Mouse (Mus musculus) left cerebral cortex, adult 2 months (tissue): ENCODE measurements around the gene Rbbp6. TPM values are rescaled to one million over a fixed set of nuclear protein-coding genes. Genes with fewer than 3 reads are reported as not detected.
A peak's percentile ranks its signal among the peaks of the same experiment; 100 is the strongest.

Source experiments
- DNase-seq, 2 experiments: peaks; one replicate each; pipeline ENCODE4 v3.0.0; 2021 to 2022; ENCODE audit warnings: low spot score in 2 of 2, mixed read lengths in 1 of 2; ENCODE audit errors: extremely low spot score in 1 of 2
- H3K27ac ChIP-seq: fragments of 200-600 bp; 2 replicates; pipeline ENCODE4 v1.8.1; 2022
- H3K4me3 ChIP-seq: fragments of 200-600 bp; 2 replicates; pipeline ENCODE4 v1.8.1; 2022
- CTCF ChIP-seq: fragments of 200-600 bp; IDR thresholded peaks from 2 replicates; pipeline ENCODE4 v1.8.1; 2022; ENCODE audit warnings: antibody characterized with exemption, mild to moderate bottlenecking, moderate library complexity
- intact Hi-C: fragments of 180-260 bp; cut with DNase I; formaldehyde crosslinking; loops from one replicate; pipeline ENCODE4 v1.15.1; 2025
- total RNA-seq, 2 experiments: library from RNA; stranded (reverse); gene quantifications; 2 replicates each; pipeline ENCODE4 v1.2.3; 2021

Gene Rbbp6
- total RNA-seq, 2 experiments from 2014 or later, result 67.7 to 70.8 TPM

DNA sequence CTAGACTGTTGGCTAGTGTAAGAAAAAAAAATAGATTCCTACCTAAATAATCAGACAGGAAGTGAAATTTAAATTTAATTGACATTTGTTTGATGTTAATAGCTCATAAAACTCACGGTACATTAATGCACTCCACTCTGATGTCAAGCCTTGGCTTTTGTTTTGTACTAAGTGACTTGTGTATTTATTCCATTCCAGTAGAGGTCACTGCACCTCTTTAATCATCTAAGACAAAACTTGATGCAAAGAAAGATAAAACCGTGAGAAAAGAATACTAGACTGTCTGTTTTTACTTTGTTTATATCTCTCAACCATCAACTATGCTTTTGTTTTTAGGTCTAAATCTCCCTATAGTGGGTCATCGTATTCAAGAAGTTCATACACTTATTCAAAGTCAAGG lies 32.7 kb downstream of the Rbbp6 start:
- no peak overlapping the region for H3K4me3 ChIP-seq
- DNase-seq, result no peak
- intact Hi-C loops, result loop anchor here (5.0 kb wide), 1 partner anchor 184 kb away; no protein-coding TSS in a partner anchor
- no peak overlapping the region for H3K27ac ChIP-seq
- TF ChIP-seq CTCF, result peak; percentile 18

DNA sequence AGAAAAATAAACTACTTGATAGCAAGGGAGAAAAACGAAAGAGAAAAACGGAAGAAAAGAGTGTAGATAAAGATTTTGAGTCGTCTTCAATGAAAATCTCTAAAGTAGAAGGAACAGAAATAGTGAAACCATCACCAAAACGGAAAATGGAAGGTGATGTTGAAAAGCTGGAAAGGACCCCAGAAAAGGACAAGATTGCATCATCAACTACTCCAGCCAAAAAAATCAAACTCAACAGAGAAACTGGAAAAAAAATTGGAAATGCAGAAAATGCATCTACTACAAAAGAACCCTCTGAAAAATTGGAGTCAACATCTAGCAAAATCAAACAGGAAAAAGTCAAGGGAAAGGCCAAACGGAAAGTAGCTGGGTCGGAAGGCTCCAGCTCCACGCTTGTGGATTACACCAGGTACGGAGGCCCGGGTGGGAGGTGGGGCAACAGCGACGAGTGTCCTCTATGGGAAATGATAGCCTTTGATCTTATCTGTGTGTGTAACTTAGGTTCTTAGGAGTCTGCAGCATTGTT lies 34.4 kb downstream of the Rbbp6 start:
- no peak for DNase-seq
- Histone ChIP-seq H3K4me3 (no peak overlapping the region), H3K27ac (no peak overlapping the region)
- TF ChIP-seq CTCF, result no peak
- intact Hi-C loops, result loop anchor here (5.0 kb wide), 1 partner anchor 182 kb away; no protein-coding TSS in a partner anchor

DNA sequence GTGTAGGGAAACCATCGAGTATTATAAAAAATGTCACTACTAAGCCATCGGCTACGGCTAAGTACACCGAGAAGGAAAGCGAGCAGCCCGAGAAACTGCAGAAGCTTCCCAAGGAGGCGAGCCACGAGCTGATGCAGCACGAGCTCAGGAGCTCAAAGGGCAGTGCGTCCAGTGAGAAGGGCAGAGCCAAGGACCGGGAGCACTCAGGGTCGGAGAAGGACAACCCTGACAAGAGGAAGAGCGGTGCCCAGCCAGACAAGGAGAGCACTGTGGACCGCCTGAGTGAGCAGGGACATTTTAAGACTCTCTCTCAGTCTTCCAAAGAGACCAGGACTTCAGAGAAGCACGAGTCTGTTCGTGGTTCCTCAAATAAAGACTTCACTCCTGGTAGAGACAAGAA lies 35.3 kb downstream of the Rbbp6 start:
- TF ChIP-seq CTCF, result no peak
- H3K27ac ChIP-seq, result no peak overlapping the region
- no peak for DNase-seq
- no peak overlapping the region for H3K4me3 ChIP-seq
- intact Hi-C loops, result no loop called here

DNA sequence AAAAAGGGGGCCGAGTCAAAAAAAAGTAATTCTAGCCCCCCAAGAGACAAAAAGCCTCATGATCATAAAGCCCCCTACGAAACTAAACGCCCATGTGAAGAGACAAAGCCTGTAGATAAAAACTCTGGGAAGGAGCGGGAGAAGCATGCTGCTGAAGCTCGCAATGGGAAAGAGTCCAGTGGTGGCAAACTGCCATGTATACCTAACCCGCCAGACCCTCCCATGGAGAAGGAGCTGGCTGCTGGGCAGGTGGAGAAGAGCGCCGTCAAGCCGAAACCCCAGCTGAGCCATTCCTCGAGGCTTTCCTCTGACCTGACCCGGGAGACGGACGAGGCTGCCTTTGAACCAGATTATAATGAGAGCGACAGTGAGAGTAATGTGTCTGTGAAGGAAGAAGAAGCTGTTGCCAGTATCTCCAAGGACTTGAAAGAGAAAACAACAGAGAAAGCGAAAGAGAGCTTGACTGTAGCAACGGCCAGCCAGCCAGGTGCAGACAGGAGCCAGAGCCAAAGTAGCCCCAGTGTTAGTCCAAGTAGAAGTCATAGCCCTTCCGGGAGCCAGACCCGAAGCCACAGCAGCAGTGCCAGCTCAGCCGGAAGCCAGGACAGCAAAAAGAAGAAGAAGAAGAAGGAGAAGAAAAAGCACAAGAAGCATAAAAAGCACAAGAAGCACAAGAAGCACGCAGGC lies 36.0 kb downstream of the Rbbp6 start:
- no peak for DNase-seq
- intact Hi-C loops, result no loop called here
- Histone ChIP-seq H3K4me3 (no peak overlapping the region), H3K27ac (no peak overlapping the region)
- no peak for TF ChIP-seq CTCF

DNA sequence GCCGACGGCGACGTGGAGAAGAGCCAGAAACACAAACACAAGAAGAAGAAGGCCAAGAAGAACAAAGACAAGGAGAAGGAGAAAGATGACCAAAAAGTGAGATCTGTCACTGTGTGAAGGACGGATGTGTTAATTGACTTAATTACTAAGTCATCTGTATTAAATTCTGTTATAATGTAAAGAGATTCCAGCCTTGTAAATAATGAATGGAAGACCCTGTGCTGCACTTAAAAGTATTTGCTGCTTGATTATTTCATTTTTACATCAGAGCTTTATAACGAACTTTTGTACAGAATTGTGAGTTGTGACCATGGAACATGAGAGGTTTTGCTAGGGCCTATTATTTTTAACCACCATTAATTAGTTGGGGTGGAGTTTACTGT lies 36.5 kb downstream of the Rbbp6 start:
- Histone ChIP-seq H3K27ac (no peak overlapping the region), H3K4me3 (no peak overlapping the region)
- intact Hi-C loops, result no loop called here
- DNase-seq, result no peak
- no peak for TF ChIP-seq CTCF

DNA sequence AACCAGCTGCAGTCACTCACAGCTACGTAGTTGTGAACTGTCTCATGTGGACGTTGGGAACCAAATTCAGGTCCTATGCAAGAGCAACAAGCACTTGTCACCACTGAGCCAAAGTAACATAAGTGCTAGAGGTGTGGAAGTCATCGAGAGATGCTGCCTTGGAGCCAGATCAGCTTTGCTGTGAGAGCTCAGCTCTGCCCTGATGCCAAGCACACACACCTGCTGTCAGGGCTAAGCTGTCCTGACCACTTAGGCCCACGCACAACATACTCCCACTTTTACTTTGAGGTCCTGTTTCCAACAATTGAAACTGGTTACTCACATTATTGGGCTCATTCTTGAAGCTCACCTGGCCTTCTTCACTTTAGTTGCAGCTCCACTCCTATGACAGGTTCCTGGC lies 37.7 kb downstream of the Rbbp6 start:
- TF ChIP-seq CTCF, result no peak
- intact Hi-C loops, result no loop called here
- DNase-seq, result no peak
- no peak overlapping the region for H3K4me3 ChIP-seq
- H3K27ac ChIP-seq, result no peak overlapping the region

DNA sequence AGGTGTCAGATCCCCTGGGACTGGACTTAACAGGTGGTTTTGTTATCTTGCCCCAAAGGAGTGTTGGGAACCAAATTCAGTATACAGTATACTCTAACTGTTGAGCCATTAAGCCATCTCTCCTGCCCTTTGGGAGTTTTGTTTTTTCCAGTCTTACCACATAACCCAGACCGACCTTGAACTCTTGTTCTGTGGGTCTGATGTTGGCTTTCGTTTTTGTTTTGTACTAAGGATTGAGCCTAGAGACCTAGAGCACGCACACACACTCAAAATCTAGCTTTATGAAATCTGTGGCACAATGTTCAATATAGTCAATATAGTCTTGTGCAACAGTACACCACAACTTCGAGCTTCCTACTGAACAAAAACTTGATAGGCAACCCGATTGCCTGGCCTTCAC lies 39.0 kb downstream of the Rbbp6 start:
- no peak for DNase-seq
- no peak for TF ChIP-seq CTCF
- no peak overlapping the region for H3K4me3 ChIP-seq
- no peak overlapping the region for H3K27ac ChIP-seq
- intact Hi-C loops, result no loop called here

DNA sequence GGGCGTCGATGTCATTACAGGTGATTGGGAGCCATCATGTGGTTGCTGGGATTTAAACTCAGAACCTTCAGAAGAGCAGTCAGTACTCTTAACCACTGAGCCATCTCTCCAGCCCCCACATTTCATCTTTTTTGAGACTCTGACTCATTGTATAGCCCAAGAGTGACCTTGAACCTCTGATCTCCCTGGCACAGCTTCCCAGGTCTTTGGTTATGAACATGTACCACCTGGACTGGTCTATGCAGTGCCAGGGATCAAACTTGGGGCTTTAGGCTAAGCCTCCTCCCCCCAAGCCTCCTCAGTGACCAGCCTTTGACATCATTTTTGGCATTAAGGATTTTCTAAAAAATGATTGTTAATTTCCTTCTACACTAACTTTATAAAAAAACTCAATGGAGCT lies 40.8 kb downstream of the Rbbp6 start:
- DNase-seq, result no peak
- TF ChIP-seq CTCF, result no peak
- intact Hi-C loops, result no loop called here
- Histone ChIP-seq H3K27ac (no peak overlapping the region), H3K4me3 (no peak overlapping the region)

DNA sequence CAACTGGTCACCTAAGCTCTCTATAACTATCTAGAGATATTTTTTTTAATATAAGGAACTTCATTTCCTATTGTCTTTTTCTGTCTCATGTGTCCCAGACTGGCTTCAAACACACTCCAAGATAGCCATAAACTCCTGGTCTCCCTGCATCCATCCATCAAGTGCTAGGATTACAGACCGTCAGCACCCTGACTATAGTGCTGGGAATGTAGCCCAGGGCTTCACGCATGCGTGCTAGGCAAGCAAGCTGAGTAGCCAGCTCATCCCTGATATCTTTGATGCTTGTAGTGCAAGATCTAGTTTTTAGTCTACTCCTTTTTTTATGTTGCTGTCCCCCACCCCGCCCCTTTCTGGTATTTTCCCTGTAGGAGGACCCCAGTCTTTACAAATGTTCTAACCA lies 42.3 kb downstream of the Rbbp6 start:
- no peak overlapping the region for H3K27ac ChIP-seq
- no peak overlapping the region for H3K4me3 ChIP-seq
- no peak for TF ChIP-seq CTCF
- DNase-seq, result no peak
- intact Hi-C loops, result no loop called here

DNA sequence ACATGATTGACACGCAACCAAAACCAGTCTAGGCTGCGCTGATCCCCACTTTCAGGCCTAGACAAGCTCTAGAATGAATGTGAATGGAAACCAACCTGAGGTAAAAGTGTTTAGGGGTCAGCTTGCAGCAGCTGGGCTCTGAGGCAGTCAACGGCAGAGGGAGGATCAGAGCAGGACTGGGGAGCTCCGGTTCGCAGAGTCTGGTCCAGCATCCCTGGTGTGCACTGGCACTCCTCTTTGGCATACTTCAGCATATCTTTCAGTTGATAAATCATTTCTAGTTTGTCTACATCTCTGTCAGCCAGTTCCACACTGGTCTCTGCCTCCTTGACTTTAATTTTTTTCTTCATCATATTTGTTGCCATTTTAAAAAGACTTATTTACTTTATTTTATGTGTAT lies 48.0 kb downstream of the Rbbp6 start:
- TF ChIP-seq CTCF, result no peak
- intact Hi-C loops, result no loop called here
- H3K27ac ChIP-seq, result no peak overlapping the region
- no peak for DNase-seq
- no peak overlapping the region for H3K4me3 ChIP-seq

DNA sequence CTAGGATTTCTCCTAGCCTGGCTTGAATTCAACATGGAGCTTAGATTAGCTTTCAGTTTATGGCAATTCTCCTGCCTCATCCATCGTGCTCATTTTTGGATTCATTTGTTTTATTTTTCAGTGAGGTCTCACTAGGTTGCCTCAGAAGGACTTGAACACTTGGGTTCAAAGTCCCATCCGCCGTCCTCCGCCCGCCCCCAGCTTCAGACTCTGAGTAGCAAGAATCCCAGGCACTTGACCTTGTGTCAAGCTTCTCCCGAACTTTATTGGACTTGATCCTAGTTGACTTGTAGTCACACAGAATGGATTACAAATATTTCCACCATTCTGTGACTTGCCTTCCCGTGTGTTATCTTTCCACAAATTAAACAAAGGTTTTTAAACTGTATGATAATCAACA lies 49.2 kb downstream of the Rbbp6 start:
- no peak for TF ChIP-seq CTCF
- DNase-seq, result no peak
- intact Hi-C loops, result loop anchor here (5.0 kb wide), 2 partner anchors 178 to 453 kb away; no protein-coding TSS in a partner anchor

DNA sequence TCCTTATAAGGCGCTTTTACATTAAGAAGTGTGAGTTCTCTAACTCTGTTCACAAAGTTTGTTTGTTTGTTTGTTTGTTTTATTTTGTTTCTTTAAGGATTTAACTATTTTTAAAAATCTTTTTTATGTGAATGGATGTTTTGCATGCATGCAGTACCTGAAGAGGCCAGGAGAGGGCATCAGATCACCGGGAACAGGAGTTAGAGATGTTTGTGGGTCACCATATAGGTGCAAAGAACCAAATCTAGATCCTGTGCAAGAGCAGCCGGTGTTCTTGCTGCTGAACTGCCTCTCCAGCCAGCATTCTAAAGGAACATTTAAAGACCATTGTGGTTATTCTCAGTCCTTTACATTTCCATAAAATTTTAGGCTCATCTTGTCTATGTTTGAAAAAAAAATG lies 52.1 kb downstream of the Rbbp6 start:
- Histone ChIP-seq H3K27ac (no peak overlapping the region), H3K4me3 (no peak overlapping the region)
- intact Hi-C loops, result loop anchor here (5.0 kb wide), 2 partner anchors 175 to 450 kb away; no protein-coding TSS in a partner anchor
- no peak for DNase-seq
- peak; percentile 81 for TF ChIP-seq CTCF

More for the DNA sequence above, 49.2 kb downstream of the Rbbp6 start:
- no peak overlapping the region for H3K4me3 ChIP-seq
- no peak overlapping the region for H3K27ac ChIP-seq

DNA sequence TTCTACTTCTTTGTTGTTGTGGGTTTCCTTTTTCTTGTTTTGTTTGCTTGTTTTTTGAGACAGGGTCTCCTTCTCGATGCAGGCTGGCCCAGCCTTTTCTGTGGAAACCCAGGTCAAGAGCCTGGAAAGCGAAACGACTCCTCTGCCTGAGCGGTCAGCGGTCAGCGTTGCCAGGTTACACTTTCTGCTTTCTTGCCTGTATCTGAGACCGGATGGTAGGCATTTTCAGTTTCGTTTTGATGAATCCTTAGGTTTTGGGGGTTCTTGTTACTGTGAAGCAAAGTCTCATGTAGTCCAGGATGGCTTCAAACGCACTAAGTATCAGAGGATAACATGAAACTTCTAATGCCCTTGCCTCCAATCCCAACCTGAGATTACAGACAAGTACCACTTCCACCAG lies 59.6 kb downstream of the Rbbp6 start:
- no peak for DNase-seq
- TF ChIP-seq CTCF, result no peak
- intact Hi-C loops, result no loop called here
- Histone ChIP-seq H3K4me3 (no peak overlapping the region), H3K27ac (no peak overlapping the region)
